Mouse (Mus musculus) heart, adult 18-20 months (tissue): ENCODE measurements at regions not wholly inside any gene's neighbourhood (a gene's known extent, or its start where the extent isn't known, plus 50 kb on each side); places are given as distances from the start of the nearest gene placed in this dataset.
"Not testable (repeated sequence)": the region's sequence is repeated elsewhere in the genome, so short reads cannot be mapped to it uniquely, and the experiment has no call there.

Experiments
- DNase-seq, 2 experiments: peaks; one replicate each; pipeline ENCODE4 v3.0.0; 2021 to 2022; ENCODE audit warnings: mixed read lengths in 1 of 2

GRCm38 (mm10) chr6:48172769-48173168 is 86.4 kb upstream of the Zfp746 start:
- DNase-seq, result not testable (repeated sequence)

DNA sequence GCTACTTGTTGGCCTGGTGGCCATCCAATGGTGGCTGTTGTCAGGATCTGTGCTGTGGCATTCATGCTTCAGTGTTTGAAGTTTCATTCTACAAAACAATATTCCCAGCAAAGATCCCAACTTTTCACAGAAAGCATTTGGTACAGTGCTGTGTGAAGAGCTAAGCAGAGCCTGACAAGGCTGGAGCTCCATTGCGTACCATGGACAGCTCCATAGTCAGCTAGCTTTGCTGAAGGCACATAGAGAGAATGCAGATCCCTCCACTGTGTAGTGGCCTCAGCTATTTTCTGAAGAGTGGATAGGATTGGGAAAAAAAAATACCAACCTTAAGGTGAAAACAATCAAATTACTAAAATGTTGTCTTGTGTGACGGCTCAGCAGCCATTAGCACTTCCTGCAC is 50.5 kb upstream of the Zfp746 start:
- peak in 1 of 2 experiments; percentile 16 for DNase-seq
